Mouse (Mus musculus) spleen, adult 12 weeks (tissue): ENCODE results near the gene Mllt11.
"Not testable (repeated sequence)": the region's sequence is repeated elsewhere in the genome, so short reads cannot be mapped to it uniquely, and the experiment has no call there.

ENCODE experiments used
- DNase-seq: peaks from one replicate; pipeline ENCODE4 v3.0.0; 2022; ENCODE audit warnings: low spot score

Mllt11 gene

GRCm38 (mm10) chr3:95217255-95218134 is 14.5 kb downstream of the Mllt11 start, which contains the start of gene Gabpb2:
Gabpb2 (minus strand) TSS chr3:95217916.
- DNase-seq = peak; percentile 90

DNA sequence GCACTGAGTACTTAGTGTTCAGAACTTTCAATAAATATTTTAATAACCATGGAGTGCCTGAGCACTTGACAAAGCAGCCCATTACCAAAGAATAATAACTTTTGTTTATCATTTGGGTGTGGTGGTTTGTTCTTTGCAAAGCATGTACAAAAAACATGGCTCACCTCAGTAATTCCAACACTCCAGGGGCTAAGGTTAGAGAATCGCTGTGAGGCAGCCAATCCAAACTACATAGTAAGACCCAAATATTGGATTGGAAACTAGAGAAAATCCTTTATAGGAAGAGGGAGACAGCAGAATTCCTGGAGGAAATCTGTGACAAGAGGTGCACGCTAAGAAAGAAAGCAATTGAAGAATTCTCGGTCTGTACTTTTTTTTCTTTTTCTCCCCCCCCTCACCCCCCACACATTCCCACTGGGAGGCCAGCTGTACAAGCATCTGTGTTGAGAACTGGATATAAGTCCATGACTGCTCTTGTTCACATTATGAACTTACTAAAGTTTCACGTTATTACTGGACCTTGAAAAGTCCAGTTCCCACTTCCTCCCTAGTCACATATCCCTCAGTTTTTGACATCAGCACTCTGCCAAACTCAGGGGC is 15.2 kb downstream of the Mllt11 start:
- no peak for DNase-seq

- DNase-seq = no peak
Observed at GRCm38 (mm10) chr3:95213609-95213975, 18.4 kb downstream of the Mllt11 start.

- DNase-seq = not testable (repeated sequence)
Observed at GRCm38 (mm10) chr3:95212889-95213608, 18.9 kb downstream of the Mllt11 start.

DNA sequence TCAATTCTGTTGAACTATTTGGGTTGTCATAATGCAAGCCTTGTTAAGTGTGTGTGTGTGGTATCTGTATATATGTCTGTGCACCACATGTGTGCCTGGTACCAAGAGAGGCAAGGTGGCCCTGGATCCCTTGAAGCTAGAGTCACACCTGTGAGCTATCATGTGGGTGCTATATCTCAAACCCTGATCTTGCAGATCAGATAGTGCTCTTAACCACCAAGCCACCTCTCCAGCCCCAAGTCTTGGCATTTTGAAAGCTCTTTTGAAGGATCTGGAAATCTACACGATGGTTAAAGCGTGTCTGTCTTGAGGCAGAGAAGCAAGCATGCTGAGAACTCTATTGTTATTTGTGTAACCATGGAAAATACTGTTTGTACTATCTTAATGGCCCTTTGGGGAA is 21.4 kb downstream of the Mllt11 start:
- DNase-seq = no peak

DNA sequence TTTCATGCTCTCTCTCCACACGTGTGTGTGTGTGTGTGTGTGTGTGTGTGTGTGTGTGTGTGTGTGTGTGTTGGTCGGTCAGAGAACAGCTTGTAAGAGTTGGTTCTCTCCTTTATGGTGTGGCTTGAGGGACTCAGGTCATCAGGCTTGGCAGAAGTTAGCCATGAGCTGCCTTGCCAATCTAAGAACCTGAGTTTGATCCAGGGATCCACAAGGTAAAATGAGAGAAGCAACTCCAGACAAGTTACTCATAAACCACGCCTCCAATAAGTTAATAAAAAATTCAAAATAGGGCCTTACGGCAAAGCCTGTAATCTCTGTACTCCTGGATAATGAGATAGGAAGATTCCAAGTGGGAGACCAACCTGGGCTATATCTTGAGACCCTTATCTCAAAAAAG is 23.7 kb downstream of the Mllt11 start:
- DNase-seq = no peak

GRCm38 (mm10) chr3:95203880-95204279 is 28.1 kb downstream of the Mllt11 start:
- no peak for DNase-seq

- DNase-seq = no peak
Observed at GRCm38 (mm10) chr3:95200562-95200961, 31.4 kb downstream of the Mllt11 start.

DNA sequence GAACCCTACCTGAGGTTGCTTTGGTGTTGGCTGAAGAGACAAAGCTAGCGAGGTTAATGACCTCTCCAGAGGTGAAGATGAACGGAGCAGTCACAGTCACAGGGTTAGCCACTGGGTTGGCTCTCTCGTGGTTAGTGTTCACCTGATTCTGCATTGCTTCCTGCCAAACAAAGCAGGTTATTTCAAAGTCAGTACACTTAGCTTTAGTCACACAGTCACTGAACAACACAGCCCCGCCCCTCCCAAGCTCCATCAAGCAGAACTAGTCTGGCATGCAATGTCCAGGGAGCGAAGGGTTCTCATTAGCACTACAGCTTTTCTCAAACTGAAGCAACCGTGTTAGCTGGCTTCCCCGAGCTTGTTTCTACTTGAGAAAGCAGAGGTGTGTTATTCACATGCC is 31.8 kb downstream of the Mllt11 start:
- DNase-seq = no peak

DNA sequence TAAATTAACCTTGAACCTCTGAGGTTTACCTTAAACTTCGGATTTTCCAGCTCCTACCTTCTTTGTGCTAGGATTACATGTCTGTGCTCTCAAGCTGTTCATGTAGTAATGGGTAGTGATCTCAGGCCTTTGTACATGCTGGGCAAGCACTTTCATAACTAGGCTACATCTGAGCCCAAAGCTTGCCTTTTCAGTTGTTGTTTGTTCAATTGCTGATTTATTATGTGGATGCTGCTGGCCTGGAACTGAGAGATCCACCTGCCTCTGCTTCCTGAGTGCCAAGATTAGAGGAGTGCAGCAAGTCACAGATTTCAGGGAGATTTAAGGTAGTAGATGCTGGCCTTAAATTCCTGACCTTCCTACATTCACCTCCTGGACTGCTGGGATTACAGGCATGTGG is 32.9 kb downstream of the Mllt11 start:
- no peak for DNase-seq

- no peak for DNase-seq
Observed at GRCm38 (mm10) chr3:95195772-95196171, 36.2 kb downstream of the Mllt11 start.

- no peak for DNase-seq
Observed at GRCm38 (mm10) chr3:95194721-95195135, 37.2 kb downstream of the Mllt11 start.

DNA sequence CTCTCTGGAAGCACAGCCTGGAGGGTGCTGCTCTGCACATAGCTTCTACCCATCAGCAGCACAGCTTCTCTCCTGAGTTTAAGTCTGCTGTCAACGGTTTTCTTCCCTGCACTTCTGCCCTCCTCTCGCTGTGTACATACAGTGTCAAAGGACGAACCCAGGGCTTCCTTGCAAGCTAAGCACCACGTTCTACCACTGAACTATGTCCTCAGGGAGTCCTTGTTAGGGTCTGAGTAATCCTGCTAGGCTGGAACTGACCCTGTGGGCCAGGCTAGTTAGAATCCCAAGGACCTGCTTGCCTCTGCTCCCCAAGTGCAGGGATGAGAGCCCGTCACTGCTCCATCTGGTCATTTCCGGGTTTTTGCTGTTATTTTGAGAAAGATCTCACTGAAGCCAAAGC is 45.1 kb downstream of the Mllt11 start:
- DNase-seq = no peak

DNA sequence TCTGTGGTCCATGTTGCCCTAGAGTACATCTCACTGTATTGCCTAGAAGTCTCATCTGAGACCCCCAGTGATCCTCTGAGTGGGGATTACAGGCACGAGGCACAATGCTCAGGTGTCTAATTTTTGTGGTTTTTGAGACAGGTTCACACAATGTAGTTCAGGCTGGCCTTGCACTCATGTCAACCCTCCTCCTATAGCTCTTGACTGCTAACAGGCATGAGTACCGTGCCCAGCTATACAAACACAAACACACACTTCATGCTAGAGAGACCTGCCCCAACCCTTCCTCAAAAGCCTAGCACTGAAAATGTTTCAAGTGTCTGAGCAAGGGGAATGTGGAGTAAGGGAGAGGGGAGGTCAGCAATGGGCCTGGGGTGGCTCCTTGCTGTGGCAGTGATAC is 45.9 kb downstream of the Mllt11 start:
- DNase-seq = no peak

GRCm38 (mm10) chr3:95184796-95185577 is 47.0 kb downstream of the Mllt11 start:
- no peak for DNase-seq

DNA sequence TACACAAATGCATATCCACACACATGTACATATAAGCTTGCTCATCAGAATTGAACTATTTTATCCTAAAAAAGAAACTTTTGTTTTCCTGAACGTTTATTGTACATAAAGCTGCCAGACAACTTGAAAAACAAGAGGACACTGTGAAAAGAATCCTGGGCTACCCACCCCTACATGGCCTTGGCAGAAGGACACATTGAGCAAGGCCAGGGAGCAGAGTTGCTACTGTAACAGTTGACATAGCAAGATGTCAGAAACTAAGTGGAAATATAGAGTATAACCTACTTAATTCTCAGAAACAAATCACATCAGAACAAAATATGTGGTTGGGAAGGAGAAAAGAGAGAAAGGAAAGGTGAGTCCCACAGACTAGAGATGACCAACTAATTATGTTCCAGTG is 50.1 kb downstream of the Mllt11 start:
- DNase-seq = no peak

DNA sequence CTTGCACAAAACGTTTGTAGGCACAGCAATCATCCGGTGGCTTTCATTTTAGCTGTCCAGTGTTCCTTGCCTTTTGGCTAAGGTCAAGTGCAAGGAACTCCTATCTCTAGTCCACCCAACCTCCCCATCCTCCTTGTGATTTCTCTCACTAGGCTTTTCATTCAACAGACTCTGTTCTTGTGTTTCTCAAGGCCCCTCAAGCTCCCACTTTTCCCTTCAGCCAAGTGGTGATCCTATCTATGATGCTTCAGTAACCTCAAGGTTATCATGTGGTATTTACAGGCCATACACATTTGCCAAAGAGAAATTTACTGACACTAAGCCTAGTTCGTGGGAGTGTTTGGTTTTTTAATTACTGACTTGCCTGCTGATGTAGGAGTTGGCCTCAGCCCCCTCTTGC is 52.1 kb downstream of the Mllt11 start:
- no peak for DNase-seq

DNA sequence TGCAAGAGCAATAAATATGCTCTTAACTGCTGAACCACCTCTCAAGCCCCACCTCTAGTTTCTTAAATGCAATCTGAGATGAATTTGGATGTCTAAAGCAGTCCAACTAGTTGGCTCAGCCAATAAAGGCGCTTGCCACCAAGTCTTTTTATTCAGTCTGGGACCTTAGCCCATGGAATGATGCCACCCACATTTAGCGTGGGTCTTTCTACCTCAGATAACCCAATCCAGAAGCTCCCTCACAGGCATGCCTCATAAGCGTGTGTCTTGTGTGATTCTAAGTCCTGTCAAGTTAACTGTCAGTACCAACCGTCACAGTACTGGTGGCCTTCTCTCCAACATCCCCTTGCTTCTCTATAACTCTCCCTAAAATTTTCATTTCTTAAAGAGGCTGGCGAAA is 53.0 kb downstream of the Mllt11 start:
- DNase-seq = no peak

- DNase-seq = no peak
Observed at GRCm38 (mm10) chr3:95177583-95177982, 54.4 kb downstream of the Mllt11 start.

GRCm38 (mm10) chr3:95176500-95176899 is 55.5 kb downstream of the Mllt11 start:
- DNase-seq = no peak

DNA sequence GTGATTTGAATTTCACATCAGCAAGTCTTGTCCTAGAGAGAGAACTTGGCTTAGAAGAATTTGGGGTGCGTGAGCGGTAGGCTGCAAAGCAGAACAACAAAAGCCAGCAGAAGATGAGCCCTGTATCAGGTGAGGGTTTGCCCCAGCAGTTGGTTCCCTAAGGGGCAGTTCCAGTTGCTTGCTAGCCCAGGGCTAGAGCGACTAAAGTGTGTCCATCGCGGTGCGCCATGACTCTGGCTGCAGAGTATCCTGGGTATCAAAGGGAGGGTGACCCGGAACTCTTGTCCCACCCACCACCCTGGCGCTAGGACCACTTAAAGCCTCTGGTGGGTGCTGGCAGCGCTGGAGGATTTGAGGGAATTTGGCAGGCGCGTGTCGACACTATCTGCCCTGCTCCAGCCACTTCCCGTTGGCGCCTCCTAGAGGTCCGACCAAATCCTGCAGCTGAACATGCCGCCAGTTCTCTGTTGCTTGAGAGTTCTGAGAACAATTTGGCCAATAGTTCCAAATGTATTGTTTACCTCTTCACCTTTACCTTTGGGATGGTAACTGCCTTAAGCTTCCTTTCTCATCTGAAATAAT is 57.9 kb downstream of the Mllt11 start:
- DNase-seq = peak; percentile 75
